Mouse (Mus musculus): ENCODE measurements at regions not wholly inside any gene's neighbourhood (a gene's known extent, or its start where the extent isn't known, plus 50 kb on each side); places are given as distances from the start of the nearest gene placed in this dataset.

GRCm38 (mm10) chr12:109519838-109520237, 67.2 kb downstream of the Dlk1 start:
- TF ChIP-seq ZNF384 (IDR thresholded peaks at IDR 0.05; ENCODE audit: low read depth, low read length), result no peak
- no peak for TF ChIP-seq HCFC1 (IDR thresholded peaks at IDR 0.05; ENCODE audit: borderline replicate concordance, insufficient read depth, low read length)
- TF ChIP-seq ZC3H11A (IDR thresholded peaks at IDR 0.05; ENCODE audit: borderline replicate concordance, low read depth, low read length), result no peak
- no peak for TF ChIP-seq CHD2 (IDR thresholded peaks at IDR 0.05; ENCODE audit: low read depth, low read length)
